Comparison of ENCODE assay signal across 13 mouse cellular contexts in genomic region chr14:31422395-31422794, GRCm38 (mm10). TPM values are rescaled to one million over a fixed set of nuclear protein-coding genes. Genes with fewer than 3 reads are reported as not detected.
DNase-seq lines count a peak whose midpoint lies in the region; ATAC-seq and TF ChIP-seq lines count a peak whose summit lies in the region.
"Had no signal": no experiment of that assay in that cellular context is flagged by ENCODE, and none has a peak within 500 bp of the region (broad histone marks: within the 10 kb centered on the region; RNA-seq: fewer than 3 reads in every experiment).

No protein-coding gene starts in this region.

- whole genome bisulfite sequencing in intestine, embryonic 14.5 days = 94% methylated on average over 5 of the region's 5 CpGs
- 87% methylated on average over 5 of the region's 5 CpGs for WGBS in intestine, postnatal 0 days
- WGBS in lung, postnatal 0 days = 80% methylated on average over 5 of the region's 5 CpGs
- 83% methylated on average over 5 of the region's 5 CpGs for WGBS in liver, embryonic 11.5 days
- WGBS in stomach, embryonic 16.5 days = 89% methylated on average over 5 of the region's 5 CpGs

- no peak for DNase-seq in intestine, embryonic 14.5 days (ENCODE audit: low spot score)
- no peak for DNase-seq in lung, postnatal 0 days (ENCODE audit: low spot score)
- no peak for DNase-seq in lung, adult 18-20 months
- no peak for DNase-seq in liver, embryonic 11.5 days (ENCODE audit: low spot score)
- no peak for DNase-seq in right cerebral cortex, adult 18-20 months
- DNase-seq: right cerebral cortex, postnatal 25 days; thymus, postnatal 14 days had no signal

- no peak for ATAC-seq in intestine, embryonic 14.5 days (replicated peaks; ENCODE audit: low FRiP score, low TSS enrichment, low read depth)
- no peak for ATAC-seq in intestine, postnatal 0 days
- no peak for ATAC-seq in lung, postnatal 0 days
- no peak for ATAC-seq in liver, embryonic 11.5 days (replicated peaks; ENCODE audit: low FRiP score)
- no peak for ATAC-seq in stomach, embryonic 16.5 days (ENCODE audit: insufficient read depth, low FRiP score)
- ATAC-seq: activated CD4-positive, CD25-positive, alpha-beta regulatory T cell, adult 4 months; forebrain, embryonic 16.5 days had no signal

- H3K4me2 ChIP-seq in intestine, embryonic 14.5 days (ENCODE audit: low read length) = no peak overlapping the region
- no peak overlapping the region for H3K4me2 ChIP-seq in intestine, postnatal 0 days (replicated peaks; ENCODE audit: low read depth)
- H3K4me2 ChIP-seq in lung, postnatal 0 days (replicated peaks; ENCODE audit: low read depth, low read length) = no peak overlapping the region
- no peak overlapping the region for H3K4me2 ChIP-seq in liver, embryonic 11.5 days
- H3K4me2 ChIP-seq in stomach, embryonic 16.5 days (ENCODE audit: low read depth, low read length) = no peak overlapping the region
- H3K4me2 ChIP-seq: midbrain, embryonic 11.5 days; neural tube, embryonic 12.5 days had no signal

- no peaks in the 10 kb centered on the region for H3K27me3 ChIP-seq in intestine, embryonic 14.5 days (replicated peaks; ENCODE audit: control insufficient read depth, insufficient read depth, low read length)
- no peaks in the 10 kb centered on the region for H3K27me3 ChIP-seq in intestine, postnatal 0 days (replicated peaks; ENCODE audit: control insufficient read depth, insufficient read depth, low read length)
- H3K27me3 ChIP-seq in lung, postnatal 0 days (replicated peaks; ENCODE audit: insufficient read depth, low read length) = peaks cover 41% of the 10 kb centered on the region
- H3K27me3 ChIP-seq in liver, embryonic 11.5 days (replicated peaks; ENCODE audit: control insufficient read depth, insufficient read depth, low read length) = no peaks in the 10 kb centered on the region
- H3K27me3 ChIP-seq in stomach, embryonic 16.5 days (ENCODE audit: control insufficient read depth, insufficient read depth, low read length) = no peaks in the 10 kb centered on the region
- H3K27me3 ChIP-seq: neural tube, embryonic 12.5 days had no signal

- H3K9ac ChIP-seq in intestine, embryonic 14.5 days (ENCODE audit: low read length) = no peak overlapping the region
- no peak overlapping the region for H3K9ac ChIP-seq in intestine, postnatal 0 days (ENCODE audit: low read depth, low read length)
- no peak overlapping the region for H3K9ac ChIP-seq in lung, postnatal 0 days (replicated peaks; ENCODE audit: low read depth)
- no peak overlapping the region for H3K9ac ChIP-seq in liver, embryonic 11.5 days (ENCODE audit: low read depth, low read length)
- H3K9ac ChIP-seq in stomach, embryonic 16.5 days (ENCODE audit: low read length) = no peak overlapping the region
- H3K9ac ChIP-seq: neural tube, embryonic 12.5 days had no signal

- H3K4me1 ChIP-seq in intestine, embryonic 14.5 days (replicated peaks; ENCODE audit: control insufficient read depth, insufficient read depth, low read length) = peaks cover 28% of the 10 kb centered on the region
- no peaks in the 10 kb centered on the region; the same call in none of the 2 replicates for H3K4me1 ChIP-seq in intestine, postnatal 0 days (replicated peaks; ENCODE audit: control insufficient read depth, insufficient read depth, low read length)
- H3K4me1 ChIP-seq in lung, postnatal 0 days (ENCODE audit: insufficient read depth, low read depth, low read length) = peaks cover 14% of the 10 kb centered on the region; the same call in 1 of the 2 replicates
- H3K4me1 ChIP-seq in liver, embryonic 11.5 days (replicated peaks; ENCODE audit: control insufficient read depth, insufficient read depth, low read length) = peaks cover 11% of the 10 kb centered on the region
- peaks cover 11% of the 10 kb centered on the region for H3K4me1 ChIP-seq in stomach, embryonic 16.5 days (ENCODE audit: control insufficient read depth, insufficient read depth, low read length)

- no peak overlapping the region for H3K4me3 ChIP-seq in intestine, embryonic 14.5 days (ENCODE audit: low read depth, low read length)
- H3K4me3 ChIP-seq in intestine, postnatal 0 days (ENCODE audit: low read depth, low read length) = no peak overlapping the region
- H3K4me3 ChIP-seq in lung, postnatal 0 days (ENCODE audit: low read depth, low read length) = no peak overlapping the region
- H3K4me3 ChIP-seq in liver, embryonic 11.5 days (ENCODE audit: low read depth, low read length) = no peak overlapping the region
- H3K4me3 ChIP-seq in stomach, embryonic 16.5 days (replicated peaks; ENCODE audit: low read length) = no peak overlapping the region
- H3K4me3 ChIP-seq: neural tube, embryonic 12.5 days had no signal

- H3K27ac ChIP-seq in intestine, embryonic 14.5 days (ENCODE audit: low read depth) = peak overlapping the region; percentile 55; the same call in 1 of the 2 replicates
- H3K27ac ChIP-seq in intestine, postnatal 0 days (ENCODE audit: low read depth, low read length) = no peak overlapping the region
- H3K27ac ChIP-seq in lung, postnatal 0 days (ENCODE audit: low read length) = peak overlapping the region; percentile 43
- H3K27ac ChIP-seq in liver, embryonic 11.5 days (ENCODE audit: low read depth, low read length) = peak overlapping the region; percentile 63; the same call in 1 of the 2 replicates
- H3K27ac ChIP-seq in stomach, embryonic 16.5 days (ENCODE audit: low read length) = peak overlapping the region; percentile 34
- H3K27ac ChIP-seq: neural tube, embryonic 12.5 days had no signal

- 0 out of 2 replicates have a peak, but pooled peaks cover 3% of the 10 kb centered on the region for H3K9me3 ChIP-seq in intestine, embryonic 14.5 days (ENCODE audit: control insufficient read depth, low read length)
- H3K9me3 ChIP-seq in intestine, postnatal 0 days (ENCODE audit: control insufficient read depth) = no peaks in the 10 kb centered on the region
- no peaks in the 10 kb centered on the region for H3K9me3 ChIP-seq in lung, postnatal 0 days (ENCODE audit: low read length)
- no peaks in the 10 kb centered on the region for H3K9me3 ChIP-seq in liver, embryonic 11.5 days (ENCODE audit: control insufficient read depth, low read length)
- no peaks in the 10 kb centered on the region for H3K9me3 ChIP-seq in stomach, embryonic 16.5 days (replicated peaks; ENCODE audit: control insufficient read depth, low read length)

- no peak for TF ChIP-seq CTCF in intestine, postnatal 0 days (IDR thresholded peaks at IDR 0.05; ENCODE audit: low read depth)
- no peak for TF ChIP-seq CTCF in lung, postnatal 0 days (IDR thresholded peaks at IDR 0.05)

- no peaks in the 10 kb centered on the region for H3K36me3 ChIP-seq in intestine, embryonic 14.5 days (ENCODE audit: control insufficient read depth, insufficient read depth, low read length)
- no peaks in the 10 kb centered on the region for H3K36me3 ChIP-seq in intestine, postnatal 0 days (ENCODE audit: control insufficient read depth, insufficient read depth)
- no peaks in the 10 kb centered on the region for H3K36me3 ChIP-seq in lung, postnatal 0 days (ENCODE audit: insufficient read depth, low read length)
- peaks cover 7% of the 10 kb centered on the region for H3K36me3 ChIP-seq in liver, embryonic 11.5 days (ENCODE audit: control insufficient read depth, insufficient read depth, low read length)
- H3K36me3 ChIP-seq in stomach, embryonic 16.5 days (ENCODE audit: control insufficient read depth, insufficient read depth, low read length) = no peaks in the 10 kb centered on the region

- TF ChIP-seq EP300 in lung, postnatal 0 days (IDR thresholded peaks at IDR 0.05) = no peak

RNA-seq across cellular contexts. Expression of gene Sh3bp5, which starts 13.5 kb away (rescaled TPM):
- polyA plus RNA-seq in intestine, embryonic 14.5 days (2014; fragmentation: Nextera tagmentation; extraction: Ambion mirVana) = 10.6 and 10.7 TPM in 2 replicates
- polyA plus RNA-seq in intestine, postnatal 0 days (2015; fragmentation: Nextera tagmentation; extraction: Ambion mirVana) = 12.0 and 12.4 TPM in 2 replicates
- polyA plus RNA-seq in lung, postnatal 0 days (2015; fragmentation: Nextera tagmentation; extraction: Ambion mirVana) = 37.9 and 38.4 TPM in 2 replicates
- polyA plus RNA-seq in liver, embryonic 11.5 days (2014; fragmentation: Nextera tagmentation; extraction: Ambion mirVana) = 15.0 and 17.3 TPM in 2 replicates
- 19.5 and 20.0 TPM in 2 replicates for polyA plus RNA-seq in stomach, embryonic 16.5 days (2015; fragmentation: Nextera tagmentation; extraction: Ambion mirVana)
